ENCODE assay signal across 19 mouse cellular contexts in the genomic region with DNA sequence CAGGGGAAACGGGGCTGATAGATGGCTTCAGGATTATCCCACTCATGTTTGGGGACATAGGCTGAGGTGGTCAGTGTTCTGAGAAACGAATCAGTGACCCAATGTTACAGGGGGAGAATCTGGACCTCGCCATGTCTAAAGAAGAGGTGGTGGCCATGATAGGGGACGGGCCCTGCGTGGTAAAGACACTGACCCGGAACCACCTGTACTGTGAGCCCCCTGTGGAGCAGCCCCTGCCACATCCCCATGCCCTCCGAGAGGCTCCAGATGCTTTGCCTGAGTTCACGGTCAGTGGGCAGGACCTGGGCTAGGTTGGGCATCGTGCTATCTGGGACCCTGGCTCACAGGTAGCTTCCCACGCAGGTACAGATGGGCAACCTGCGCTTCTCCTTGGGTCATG. TPM values are rescaled to one million over a fixed set of nuclear protein-coding genes. Genes with fewer than 3 reads are reported as not detected.
"Had no signal": no experiment of that assay in that cellular context is flagged by ENCODE, and none has a peak within 500 bp of the region (broad histone marks: within the 10 kb centered on the region; RNA-seq: fewer than 3 reads in every experiment).

No protein-coding gene starts in this region.

- H3K9ac ChIP-seq: liver, embryonic 14.5 days; lung, embryonic 14.5 days; midbrain, embryonic 12.5 days; neural tube, embryonic 12.5 days had no signal

- H3K4me3 ChIP-seq: midbrain, embryonic 10.5 days; midbrain, embryonic 12.5 days; myocyte; neural tube, embryonic 12.5 days had no signal

- H3K9me3 ChIP-seq: midbrain, embryonic 10.5 days; midbrain, embryonic 12.5 days; neural tube, embryonic 12.5 days had no signal

- ATAC-seq: midbrain, embryonic 16.5 days had no signal

- H3K4me1 ChIP-seq: midbrain, embryonic 10.5 days; midbrain, embryonic 12.5 days had no signal

- H3K4me2 ChIP-seq: lung, embryonic 14.5 days; midbrain, embryonic 12.5 days; neural tube, embryonic 12.5 days had no signal

- H3K27me3 ChIP-seq: midbrain, embryonic 12.5 days; neural tube, embryonic 12.5 days had no signal

- H3K27ac ChIP-seq: liver, embryonic 14.5 days; midbrain, embryonic 10.5 days; midbrain, embryonic 12.5 days; neural tube, embryonic 12.5 days had no signal

- DNase-seq: lung, adult 18-20 months; lung, embryonic 14.5 days; lung, postnatal 10 days; midbrain, embryonic 14.5 days; retina, postnatal 1 day; right cerebral cortex, adult 18-20 months; right cerebral cortex, postnatal 25 days; right cerebral cortex, postnatal 4 days; spleen, adult 18-20 months; thymus, adult 18-20 months; thymus, postnatal 14 days; thymus, postnatal 36 days had no signal

RNA-seq across cellular contexts. Expression of gene Plxnb1, which starts 15.1 kb away (rescaled TPM):
- total RNA-seq: megakaryocyte-erythroid progenitor cell, adult 5-6 weeks had no signal
